Comparison of ENCODE assay signal across 16 mouse cellular contexts in genomic region chr15:31258029-31258692, GRCm38 (mm10). TPM values are rescaled to one million over a fixed set of nuclear protein-coding genes. Genes with fewer than 3 reads are reported as not detected.
A peak's percentile ranks its signal among the peaks of the same experiment; 100 is the strongest.
DNase-seq lines count a peak whose midpoint lies in the region; ATAC-seq lines count a peak whose summit lies in the region.
"Had no signal": no experiment of that assay in that cellular context is flagged by ENCODE, and none has a peak within 500 bp of the region (broad histone marks: within the 10 kb centered on the region; RNA-seq: fewer than 3 reads in every experiment).

No protein-coding gene starts in this region.

- peaks cover 39% of the 10 kb centered on the region for H3K4me1 ChIP-seq in kidney, embryonic 16.5 days (ENCODE audit: insufficient read depth, low read length)
- no peaks in the 10 kb centered on the region for H3K4me1 ChIP-seq in forebrain, embryonic 14.5 days (ENCODE audit: control insufficient read depth, insufficient read depth, low read length)

- H3K36me3 ChIP-seq in kidney, embryonic 16.5 days (ENCODE audit: insufficient read depth, low read length), result no peaks in the 10 kb centered on the region
- no peaks in the 10 kb centered on the region for H3K36me3 ChIP-seq in forebrain, embryonic 14.5 days (ENCODE audit: control insufficient read depth, insufficient read depth, low read length)
- H3K36me3 ChIP-seq: heart, embryonic 15.5 days; midbrain, embryonic 12.5 days had no signal

- H3K27me3 ChIP-seq in kidney, embryonic 16.5 days (ENCODE audit: insufficient read depth, low read length), result no peaks in the 10 kb centered on the region
- no peaks in the 10 kb centered on the region for H3K27me3 ChIP-seq in forebrain, embryonic 14.5 days (replicated peaks; ENCODE audit: control insufficient read depth, insufficient read depth, low read length)
- H3K27me3 ChIP-seq: heart, embryonic 15.5 days; midbrain, embryonic 12.5 days had no signal

- H3K9me3 ChIP-seq in kidney, embryonic 16.5 days (ENCODE audit: low read length), result no peaks in the 10 kb centered on the region
- H3K9me3 ChIP-seq in forebrain, embryonic 14.5 days (replicated peaks; ENCODE audit: control insufficient read depth, low read length), result no peaks in the 10 kb centered on the region
- H3K9me3 ChIP-seq: heart, embryonic 15.5 days; midbrain, embryonic 12.5 days had no signal

- no peak overlapping the region for H3K4me3 ChIP-seq in kidney, embryonic 16.5 days (ENCODE audit: low read length)
- H3K4me3 ChIP-seq in forebrain, embryonic 14.5 days (ENCODE audit: low read depth, low read length), result no peak overlapping the region
- H3K4me3 ChIP-seq: heart, embryonic 15.5 days; midbrain, embryonic 12.5 days had no signal

- no peak overlapping the region for H3K4me2 ChIP-seq in kidney, embryonic 16.5 days (replicated peaks; ENCODE audit: low read depth, low read length)
- H3K4me2 ChIP-seq in forebrain, embryonic 14.5 days (ENCODE audit: low read length), result no peak overlapping the region
- H3K4me2 ChIP-seq: heart, embryonic 15.5 days; midbrain, embryonic 12.5 days had no signal

- DNase-seq in kidney, adult 11 months, result no peak
- peak; percentile 59 for DNase-seq in embryo, embryonic 11 days
- peak; percentile 35 for DNase-seq in lung, postnatal 14 days
- DNase-seq in left cerebral cortex, adult 8-10 months (ENCODE audit: low spot score in 2 of 2), result no peak
- no peak for DNase-seq in forebrain, embryonic 14.5 days (ENCODE audit: low spot score)
- DNase-seq: cerebellum, adult 9-10 months; gastrocnemius, postnatal 36 days; kidney, adult 18-20 months; layer of hippocampus, adult 9-11 months; spleen, adult 18-20 months; thymus, postnatal 14 days had no signal

- H3K27ac ChIP-seq in kidney, embryonic 16.5 days (ENCODE audit: low read length), result no peak overlapping the region
- no peak overlapping the region for H3K27ac ChIP-seq in forebrain, embryonic 14.5 days (ENCODE audit: low read depth, low read length)
- H3K27ac ChIP-seq: heart, embryonic 15.5 days; midbrain, embryonic 12.5 days had no signal

- WGBS in kidney, embryonic 16.5 days, result 47% methylated on average over 21 of the region's 21 CpGs
- WGBS in forebrain, embryonic 14.5 days, result 78% methylated on average over 21 of the region's 21 CpGs

- no peak overlapping the region for H3K9ac ChIP-seq in kidney, embryonic 16.5 days (replicated peaks; ENCODE audit: low read length)
- H3K9ac ChIP-seq in forebrain, embryonic 14.5 days (ENCODE audit: low read length), result no peak overlapping the region
- H3K9ac ChIP-seq: heart, embryonic 15.5 days; midbrain, embryonic 12.5 days had no signal

- ATAC-seq in kidney, embryonic 16.5 days (ENCODE audit: low FRiP score, low TSS enrichment), result peak; percentile 5; the same call in 1 of the 2 replicates
- ATAC-seq in CD4-positive, CD25-positive, alpha-beta regulatory T cell, adult 4 months, result peak; percentile 45
- no peak for ATAC-seq in forebrain, embryonic 14.5 days
- ATAC-seq: forebrain, embryonic 16.5 days had no signal

RNA-seq across cellular contexts. Expression of gene Dap, which starts 34.0 kb away (rescaled TPM):
- 78.3 and 89.7 TPM in 2 replicates for polyA plus RNA-seq in kidney, embryonic 16.5 days (2015; fragmentation: Nextera tagmentation; extraction: Ambion mirVana)
- polyA plus RNA-seq in CD4-positive, CD25-positive, alpha-beta regulatory T cell, adult 4 months (2017; shearing (Covaris generic)), result 10 to 100 TPM; 61.6 to 81.6 TPM
- 10 to 100 TPM in 1 of 4 experiments, 1 to 10 TPM in 3; 6.2 to 10.0 (median 7.5) TPM for total RNA-seq in left cerebral cortex, adult 8-10 months (2022)
- polyA plus RNA-seq in forebrain, embryonic 14.5 days (2014; fragmentation: Nextera tagmentation; extraction: Ambion mirVana), result 21.1 and 22.7 TPM in 2 replicates

Comparison
In these comparisons a context has a peak if more than half of its experiments do, and no peak if none do; other contexts are left out.
1. DNase-seq: peak in embryo, embryonic 11 days (single experiment) and lung, postnatal 14 days (single experiment); none in kidney, adult 11 months (single experiment), left cerebral cortex, adult 8-10 months (0 of 2) and forebrain, embryonic 14.5 days (single experiment).